Mouse (Mus musculus) urinary bladder, postnatal 4 days (tissue): Measurements from ENCODE around the gene Apex2.

ENCODE experiments used
- DNase-seq, 2 experiments: peaks; one replicate each; pipeline ENCODE4 v3.0.0; 2021 to 2022; ENCODE audit warnings: low spot score in 2 of 2

The Apex2 gene

DNA sequence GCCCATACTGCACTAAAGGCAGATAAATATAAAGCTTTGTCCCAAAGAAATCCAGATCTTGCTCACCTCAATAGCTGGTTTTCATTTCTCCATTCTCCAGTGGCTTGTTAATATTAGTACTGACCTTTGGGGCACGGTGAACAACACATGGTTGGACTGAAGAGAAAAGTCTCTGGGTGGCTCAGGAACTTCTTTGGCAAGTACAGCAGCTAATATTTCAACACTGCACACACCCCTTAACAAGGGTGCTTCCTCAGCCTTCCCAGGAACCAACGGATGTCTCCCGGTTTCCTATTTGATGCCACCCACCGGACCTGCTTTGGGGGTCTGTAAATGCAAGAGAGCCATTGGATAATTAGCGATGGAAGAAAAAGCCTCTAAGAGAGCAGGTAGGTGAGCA lies at the start of gene Apex2:
Gene Apex2 (minus strand): TSS at position 173 of the 400 bp plus-strand sequence.
- no peak for DNase-seq

DNA sequence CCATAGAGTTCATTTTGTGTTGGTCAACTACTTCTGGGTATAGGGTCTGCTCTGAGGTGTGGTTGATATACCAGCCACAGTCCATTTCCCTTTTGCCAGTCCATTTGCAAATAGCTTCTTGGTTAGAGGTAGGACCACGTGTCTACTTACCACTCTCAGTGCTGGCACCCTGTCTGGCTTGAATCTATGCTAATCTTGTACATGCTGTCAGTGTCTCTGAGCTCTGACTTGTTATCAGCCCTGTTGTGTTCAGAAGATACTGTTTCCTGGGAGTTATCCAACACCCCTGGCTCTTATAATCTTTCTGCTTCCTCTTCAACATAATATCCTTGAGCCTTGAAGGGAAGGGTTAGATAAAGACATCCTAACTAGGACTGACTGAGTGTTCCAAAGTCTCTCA lies 46.8 kb upstream of the Apex2 start:
- DNase-seq = no peak

DNA sequence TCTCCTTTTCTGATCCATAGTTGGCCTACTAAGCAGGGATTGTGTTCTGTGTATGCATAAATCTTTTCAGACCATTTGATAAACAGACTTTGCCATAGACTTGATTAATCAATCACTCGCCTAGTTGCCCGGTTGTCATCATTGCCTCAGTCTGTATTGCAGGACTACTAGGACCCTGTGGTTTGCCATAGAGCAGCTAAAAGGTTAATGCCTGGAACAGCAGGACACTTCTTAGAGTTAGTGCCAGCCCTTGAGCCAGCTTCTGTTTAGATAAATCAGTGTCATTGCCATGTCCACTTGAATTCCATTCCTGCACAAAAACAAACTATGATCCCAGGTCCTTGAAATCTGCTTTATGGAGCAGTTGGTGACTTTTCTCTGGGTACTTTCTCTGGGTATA lies 9.2 kb upstream of the Apex2 start:
- DNase-seq = no peak

DNA sequence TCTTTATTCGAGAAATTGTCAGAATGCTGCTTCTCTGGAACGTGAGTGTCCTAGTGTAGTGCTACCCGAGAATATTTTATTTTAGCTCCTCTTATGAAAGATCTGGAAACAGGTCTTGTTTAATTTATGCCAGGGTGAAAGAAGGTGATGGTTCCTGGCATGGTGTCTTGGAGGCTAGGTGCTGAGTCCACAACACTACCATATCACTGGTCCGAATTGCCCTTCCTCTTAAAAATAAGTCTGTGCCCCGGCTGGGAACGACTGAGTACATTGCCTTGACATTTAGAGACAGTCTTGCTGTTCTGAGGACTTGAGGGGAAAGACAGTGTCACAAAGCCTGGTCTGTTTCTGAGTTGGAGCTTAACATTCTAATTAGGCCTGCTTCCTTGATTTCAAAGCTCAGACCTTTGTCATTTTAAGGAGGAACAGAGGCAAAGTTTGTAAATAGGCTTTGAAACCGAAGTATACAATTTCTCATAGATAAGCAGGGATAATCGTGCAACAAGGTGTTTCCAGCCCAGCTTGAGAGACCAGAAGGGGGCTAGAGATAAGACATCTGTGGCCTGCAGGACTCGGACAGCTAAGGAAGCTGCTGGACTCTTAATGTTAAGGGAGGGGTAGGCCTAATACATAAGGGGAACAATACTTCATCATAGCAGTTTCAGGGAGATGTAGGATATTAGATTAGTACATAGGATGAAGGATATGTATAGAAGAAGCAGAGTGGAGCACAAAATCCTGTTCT lies 5.5 kb upstream of the Apex2 start:
- DNase-seq = no peak

DNA sequence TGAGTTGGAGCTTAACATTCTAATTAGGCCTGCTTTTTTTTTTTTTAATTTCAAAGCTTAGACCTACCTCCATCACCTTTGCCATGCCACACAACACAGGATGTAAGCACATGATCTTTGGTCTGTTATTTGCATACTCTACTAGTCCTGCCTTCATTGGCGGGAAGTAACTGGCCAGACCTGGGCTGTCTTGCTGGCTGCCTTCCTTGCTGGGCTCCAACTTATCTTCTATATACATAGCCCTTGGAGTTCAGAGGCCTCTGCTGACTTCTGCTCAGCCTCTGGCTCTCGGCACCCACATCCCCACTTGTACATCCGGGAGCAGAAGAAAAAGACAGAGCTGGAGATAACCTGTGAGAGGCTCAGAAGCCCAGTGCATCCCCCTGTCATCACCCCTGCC lies 4.5 kb upstream of the Apex2 start:
- DNase-seq = no peak

DNA sequence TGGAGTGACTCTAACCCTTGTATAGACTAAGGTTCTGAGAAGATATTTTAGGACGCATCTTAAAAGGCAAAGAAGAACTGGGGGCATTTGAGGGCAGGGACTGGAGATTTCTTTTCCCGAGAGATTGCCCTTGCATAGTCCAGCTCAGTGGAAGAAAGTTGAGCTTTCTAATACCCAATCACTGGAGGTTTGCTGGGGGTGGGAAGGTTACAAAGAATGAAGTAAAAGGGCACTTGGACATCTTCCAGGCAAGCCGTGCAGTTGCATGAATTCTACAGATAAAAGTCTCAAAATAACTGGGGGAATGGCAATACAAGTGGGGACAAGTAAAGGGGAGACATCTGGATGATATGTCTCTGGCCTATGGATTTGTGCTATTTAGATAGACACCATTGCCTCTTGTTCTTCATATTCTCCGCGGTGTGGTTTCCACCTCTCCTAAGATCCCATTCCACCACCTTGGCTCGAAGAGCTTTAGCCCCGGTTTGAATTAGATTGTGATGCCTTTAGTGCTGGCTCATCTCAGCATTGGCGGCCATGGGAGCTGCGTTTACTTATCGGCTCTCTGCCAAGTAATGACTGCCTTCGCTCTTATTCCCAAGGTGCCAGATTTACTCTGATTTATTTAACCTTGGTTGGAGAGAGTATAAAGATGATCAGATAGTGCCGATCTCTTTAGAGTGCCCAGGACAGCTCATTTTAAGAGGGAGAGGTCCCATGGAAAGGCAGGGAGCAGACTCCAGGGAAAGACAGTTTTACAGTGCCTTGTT lies 3.8 kb upstream of the Apex2 start:
- DNase-seq = no peak

DNA sequence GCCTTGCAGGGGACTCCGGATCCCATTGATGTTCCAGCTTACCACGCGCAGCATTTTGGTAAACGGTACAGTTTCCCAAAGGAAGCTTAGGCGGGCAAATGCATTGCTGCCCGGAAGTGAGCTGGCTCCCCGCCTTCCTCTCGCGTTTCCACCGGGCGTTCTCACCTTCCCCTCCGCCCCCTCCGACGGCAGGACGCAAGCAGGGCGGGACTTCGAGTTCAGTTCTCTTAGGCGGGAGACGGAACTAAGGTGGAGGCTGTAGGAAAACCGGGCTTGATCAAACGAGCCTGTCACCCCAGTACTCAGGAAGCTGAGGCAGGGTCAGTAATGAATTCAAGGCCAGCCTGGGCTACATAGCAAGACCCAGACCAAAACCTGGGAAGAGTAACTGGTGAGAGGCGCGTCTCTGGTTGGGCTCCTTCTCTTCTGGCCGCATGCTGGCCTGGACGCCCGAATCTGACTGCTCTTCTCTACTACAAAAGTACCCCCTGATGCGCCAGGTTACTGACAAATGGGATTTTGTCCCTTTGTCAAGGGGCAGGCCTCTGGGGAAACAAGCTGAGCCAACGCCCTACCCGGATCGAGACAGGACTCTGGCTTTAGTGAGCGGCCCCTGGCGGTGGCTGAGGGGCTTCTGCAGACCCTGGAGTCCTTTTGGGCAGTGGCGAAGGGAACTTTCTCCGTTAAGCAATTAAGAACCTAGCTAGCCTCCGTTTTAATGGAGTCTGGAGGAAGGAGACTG lies 1.5 kb downstream of the Apex2 start, which contains the start of gene Pfkfb1:
Gene Pfkfb1 (plus strand): TSS at position 207 of the 742 bp plus-strand sequence.
- peak; percentile 63 to 80 for DNase-seq

DNA sequence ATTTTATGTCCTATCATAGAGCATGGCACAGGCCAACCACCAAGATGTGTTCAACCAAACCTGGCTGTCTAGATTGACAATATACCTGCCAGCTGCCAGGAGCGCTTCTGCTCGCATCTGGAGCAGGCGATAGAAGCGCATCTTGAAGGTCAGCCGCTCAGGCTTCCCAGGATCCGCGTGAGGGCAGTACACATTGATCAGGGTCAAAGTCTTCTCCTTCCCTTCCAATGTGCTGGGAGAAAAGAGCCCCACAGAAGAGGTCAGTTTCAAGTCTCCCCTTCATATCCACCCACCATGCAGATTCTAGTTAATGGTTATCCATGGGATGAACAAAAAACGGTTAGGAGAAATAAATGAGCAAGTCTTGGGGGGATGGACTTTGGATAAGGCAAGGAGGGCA lies 4.6 kb downstream of the Apex2 start:
- DNase-seq = no peak

DNA sequence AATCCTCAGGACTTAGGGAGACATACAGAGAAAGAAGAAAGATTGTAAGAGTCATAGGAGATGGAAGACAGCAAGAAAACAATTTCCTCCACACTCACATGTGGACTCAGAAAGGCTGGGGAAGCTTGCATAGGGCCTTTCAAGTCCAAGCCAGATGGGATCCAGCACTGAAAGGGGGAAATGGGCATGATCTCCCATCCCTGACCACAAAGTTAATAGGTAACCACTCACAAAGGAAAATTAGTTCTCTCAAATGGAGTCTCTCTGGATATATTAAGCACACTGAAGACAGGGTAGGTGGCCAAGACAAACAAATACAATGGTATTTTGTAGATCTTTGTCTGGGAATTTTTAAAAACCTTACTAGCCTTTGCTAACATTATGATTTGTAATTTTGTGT lies 7.7 kb downstream of the Apex2 start:
- DNase-seq = no peak

DNA sequence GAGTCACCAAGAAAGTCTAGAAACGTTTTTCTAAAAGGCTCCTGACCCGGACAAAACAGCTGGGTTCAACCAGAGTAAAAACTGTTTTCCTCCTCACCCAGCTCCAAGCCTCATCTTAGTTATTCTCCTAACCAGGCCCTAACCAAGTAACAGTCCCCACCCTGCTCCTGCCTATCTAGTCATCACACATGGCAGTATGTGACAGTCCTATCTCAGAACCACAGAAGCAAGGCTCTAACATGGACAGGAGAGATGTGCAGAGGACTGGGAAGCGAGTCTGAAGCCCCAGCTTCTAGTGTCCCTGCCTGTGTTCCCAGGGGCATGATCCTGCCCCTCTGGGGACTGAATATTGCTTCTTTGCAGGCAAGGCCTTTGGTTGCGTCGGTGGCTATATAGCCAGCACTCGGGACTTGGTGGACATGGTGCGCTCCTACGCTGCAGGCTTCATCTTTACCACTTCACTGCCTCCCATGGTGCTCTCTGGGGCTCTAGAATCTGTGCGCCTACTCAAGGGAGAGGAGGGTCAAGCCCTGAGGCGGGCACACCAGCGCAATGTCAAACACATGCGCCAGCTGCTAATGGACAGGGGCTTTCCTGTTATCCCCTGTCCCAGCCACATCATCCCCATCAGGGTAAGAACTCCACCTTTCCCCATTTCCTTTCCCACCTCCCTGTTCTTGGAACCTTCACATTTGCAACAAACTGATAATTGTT lies 24.9 kb downstream of the Apex2 start:
- no peak for DNase-seq

DNA sequence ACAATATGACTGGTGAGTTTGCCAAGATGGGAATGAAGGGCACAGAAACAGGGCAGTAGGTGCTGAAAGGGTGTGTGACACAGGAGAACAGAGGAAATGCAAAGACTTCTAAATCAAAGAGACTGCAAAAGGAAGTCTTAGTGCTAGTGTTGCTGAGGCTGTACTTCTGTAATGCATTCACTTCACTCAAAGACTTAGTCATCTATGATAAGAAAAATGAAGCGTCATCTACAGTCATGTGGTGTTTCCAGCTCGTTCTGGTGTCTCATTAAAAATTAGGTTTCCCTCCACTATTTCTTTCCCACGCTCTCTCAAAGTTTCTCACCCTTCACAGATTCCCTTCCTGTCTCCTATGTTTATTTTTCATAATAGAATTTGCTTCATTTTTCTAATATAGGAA lies 35.6 kb downstream of the Apex2 start:
- no peak for DNase-seq

DNA sequence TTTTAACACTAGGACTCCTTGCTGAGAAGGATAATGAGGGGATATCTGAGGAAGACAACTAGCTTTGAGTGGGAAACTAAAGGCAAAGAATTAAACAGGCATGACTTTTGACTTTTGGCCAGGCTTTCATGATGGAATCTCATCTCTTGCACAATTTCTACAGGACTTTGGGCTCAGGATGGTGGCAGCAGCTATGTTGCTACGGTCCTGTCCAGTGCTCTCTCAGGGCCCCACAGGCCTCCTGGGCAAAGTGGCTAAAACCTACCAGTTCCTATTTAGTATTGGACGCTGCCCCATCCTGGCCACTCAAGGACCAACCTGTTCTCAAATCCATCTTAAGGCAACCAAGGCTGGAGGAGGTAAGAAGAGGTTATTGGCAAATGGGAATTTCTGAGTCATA lies 37.7 kb downstream of the Apex2 start:
- DNase-seq = no peak

DNA sequence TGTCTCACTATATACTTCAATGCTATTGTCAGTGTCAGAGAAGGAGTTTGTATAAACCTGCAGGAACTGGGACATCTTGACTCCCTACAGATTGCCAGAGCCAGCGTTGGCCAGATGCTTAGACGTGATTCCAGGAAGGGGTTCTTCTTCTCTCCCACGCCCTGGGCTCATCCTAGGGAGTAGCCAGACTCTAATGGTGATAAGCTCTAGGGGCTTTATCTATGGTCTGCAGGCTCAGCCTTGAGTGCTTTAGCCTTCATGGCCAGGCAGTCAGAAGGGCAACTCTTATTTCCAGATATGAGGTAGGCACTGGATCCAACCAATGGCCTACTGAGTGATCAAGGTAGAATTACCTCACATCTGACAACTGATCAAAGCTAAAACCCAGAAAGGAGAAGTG lies 40.0 kb downstream of the Apex2 start:
- no peak for DNase-seq

DNA sequence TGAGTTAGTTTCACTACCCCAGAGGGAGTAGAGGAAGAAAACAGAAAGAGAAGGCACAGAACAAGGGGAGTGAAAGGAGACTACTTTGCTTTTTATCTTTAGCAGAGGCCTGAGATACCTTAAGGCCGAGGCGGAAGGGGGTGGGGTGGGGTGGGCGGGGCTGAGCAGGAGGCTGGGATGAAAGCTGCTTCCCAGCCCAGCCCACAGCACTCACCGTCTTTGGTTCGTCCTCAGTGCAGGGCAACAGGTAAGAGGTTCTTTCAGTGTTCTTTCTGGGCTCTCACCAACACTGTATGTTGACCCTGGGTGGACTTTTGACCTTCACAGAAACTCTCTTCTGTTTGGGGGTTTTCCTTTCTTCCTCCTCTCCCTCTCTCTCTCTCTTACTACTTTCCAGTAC lies 42.4 kb downstream of the Apex2 start, which contains the start of gene Alas2:
Gene Alas2 (plus strand): TSS at position 137 of the 400 bp plus-strand sequence.
- no peak for DNase-seq

DNA sequence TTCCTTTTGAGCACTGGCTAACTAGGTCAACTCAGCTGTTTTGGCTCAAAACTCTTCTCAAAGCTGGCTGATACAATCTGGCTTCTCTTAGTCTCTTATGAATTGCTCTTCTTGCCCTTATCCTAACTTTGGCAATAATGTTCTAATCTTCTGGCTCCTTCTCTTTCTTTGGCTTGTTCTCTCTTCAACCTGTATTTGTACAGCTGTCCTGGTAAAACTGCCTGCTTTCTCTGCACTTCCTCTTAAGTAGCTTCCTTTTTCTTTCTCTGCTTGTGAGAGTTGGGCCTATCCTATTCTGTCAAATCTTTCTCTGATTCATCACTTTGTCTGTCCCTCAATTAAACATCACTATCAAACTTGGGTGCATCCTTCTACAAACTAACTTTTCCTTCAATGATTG lies 48.0 kb downstream of the Apex2 start:
- no peak for DNase-seq

DNA sequence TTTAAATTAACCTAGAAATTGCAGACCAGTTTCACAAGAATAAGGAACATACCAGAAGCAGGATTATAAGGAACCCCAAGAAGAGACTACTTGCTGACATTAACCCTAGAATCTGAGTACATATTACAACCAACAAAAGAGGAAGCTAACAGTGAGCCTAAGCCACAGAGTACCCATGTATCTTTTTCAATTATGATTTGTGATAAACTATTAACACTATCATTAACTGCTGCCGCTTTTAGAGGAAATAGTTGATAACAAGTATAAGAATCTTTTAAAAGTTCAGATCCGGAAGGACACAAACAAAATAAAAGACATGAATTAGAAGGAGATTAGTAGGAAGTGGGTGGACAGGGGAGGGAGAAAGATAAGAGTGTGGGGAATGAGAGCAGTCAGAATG lies 49.6 kb downstream of the Apex2 start:
- no peak for DNase-seq

DNA sequence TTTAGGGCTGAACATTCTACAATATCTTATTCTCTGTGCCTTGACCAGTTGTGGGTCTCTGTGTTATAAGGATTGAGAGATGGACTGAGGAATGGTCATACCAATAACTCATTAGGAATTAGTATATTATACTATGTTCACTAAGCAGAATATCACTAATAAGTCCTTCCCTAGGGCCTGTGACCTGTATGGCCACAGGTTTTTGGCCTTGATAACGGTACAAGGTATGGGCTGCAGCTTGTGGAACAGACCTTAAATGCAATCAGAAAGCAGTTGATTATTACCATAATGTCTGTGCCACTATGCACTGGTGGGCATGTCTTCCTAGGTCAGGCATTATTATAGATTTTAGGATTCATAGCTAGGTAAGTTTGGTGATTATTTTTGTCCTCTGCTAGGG lies 73.2 kb downstream of the Apex2 start:
- DNase-seq = no peak

DNA sequence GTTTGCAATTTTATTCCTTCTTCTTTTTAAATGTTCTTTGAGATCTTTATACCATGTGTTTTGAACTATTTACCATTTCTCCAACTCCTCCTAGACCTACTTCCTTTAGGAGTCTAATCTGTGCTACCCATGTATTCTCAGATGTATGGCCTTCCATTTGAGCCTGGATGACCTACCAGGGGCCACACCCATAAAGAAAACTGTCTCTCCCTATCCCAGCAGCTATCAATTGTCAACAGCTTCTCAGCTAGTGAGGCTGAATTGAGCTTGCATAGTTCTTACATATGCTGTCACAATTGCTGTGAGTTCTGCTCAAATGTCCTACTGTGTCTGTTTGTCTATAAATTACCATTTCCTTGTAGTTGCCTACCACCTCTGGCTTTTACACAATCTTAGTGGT lies 73.7 kb downstream of the Apex2 start:
- DNase-seq = no peak

DNA sequence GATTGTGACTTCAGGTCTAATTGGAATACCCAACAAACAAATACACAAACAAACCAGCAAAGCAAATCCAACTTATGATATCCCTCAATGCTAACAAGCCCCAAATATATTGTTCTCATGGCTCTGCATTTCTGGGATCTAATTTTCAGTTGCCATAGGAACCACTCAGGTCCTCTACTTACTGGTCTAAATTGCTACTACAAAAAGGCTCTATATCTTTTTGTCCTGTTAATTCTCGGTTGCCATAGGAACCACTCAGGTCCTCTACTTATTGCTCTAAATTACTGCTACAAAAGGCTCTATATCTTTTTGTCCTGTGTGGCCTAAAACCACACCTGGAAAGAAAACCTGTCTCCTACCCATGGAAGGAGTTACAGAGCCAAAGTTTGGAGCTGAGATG lies 75.5 kb downstream of the Apex2 start:
- DNase-seq = no peak

DNA sequence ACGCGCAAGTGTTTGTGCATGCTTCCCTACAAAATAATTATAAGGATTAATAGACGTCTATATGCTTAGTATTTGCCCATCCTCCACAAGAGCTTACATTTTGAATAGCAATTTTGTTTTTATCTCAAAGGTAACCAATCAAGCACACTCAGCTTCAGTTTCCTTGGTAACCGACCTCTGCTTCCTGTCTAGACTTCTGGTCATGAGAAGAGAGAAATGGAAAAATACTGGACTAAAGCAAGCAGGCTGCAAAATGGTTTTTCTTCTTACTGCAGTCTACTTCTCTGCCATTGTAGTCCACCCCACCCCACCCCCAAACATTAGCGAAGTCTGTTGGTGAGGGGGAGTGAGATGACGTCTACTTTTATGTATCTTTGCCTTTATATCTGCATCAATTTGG lies 78.4 kb downstream of the Apex2 start:
- DNase-seq = no peak

DNA sequence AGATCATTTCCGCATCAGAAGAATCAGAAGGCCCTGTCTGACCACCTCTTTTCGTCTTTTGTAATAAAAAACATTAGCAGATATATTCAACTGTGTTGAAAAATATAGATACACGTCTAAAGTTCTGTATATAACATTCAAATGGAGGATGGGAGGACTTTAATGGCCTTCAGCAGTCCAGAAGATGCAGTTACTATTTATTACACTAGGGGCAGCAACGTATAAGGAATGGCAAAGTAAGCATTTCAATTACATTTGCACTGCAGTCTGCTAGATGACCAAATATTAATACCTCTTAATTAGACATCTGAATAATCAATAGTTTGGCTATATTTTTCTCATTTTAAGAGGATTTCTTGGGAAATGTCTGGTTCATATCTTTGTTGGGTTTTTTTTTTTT lies 79.0 kb downstream of the Apex2 start:
- no peak for DNase-seq

DNA sequence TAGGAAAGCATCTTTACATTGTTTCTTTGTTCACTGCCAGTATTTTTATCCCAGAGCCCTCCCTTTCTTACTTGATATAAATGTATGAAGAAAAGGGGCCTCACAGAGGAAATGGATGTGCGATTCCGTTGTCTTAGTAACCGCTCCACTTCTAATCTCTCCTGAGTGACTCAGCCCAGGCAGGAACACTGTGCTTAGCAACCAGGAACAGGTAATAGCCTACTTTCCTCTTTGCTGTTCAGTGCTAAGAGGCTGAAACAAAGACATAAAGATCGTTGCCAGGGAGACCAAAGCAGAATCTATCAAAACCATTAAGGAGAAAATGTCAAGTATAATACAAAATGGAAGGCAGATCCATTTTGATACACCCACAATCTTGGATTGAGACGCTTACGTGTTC lies 81.0 kb downstream of the Apex2 start:
- DNase-seq = no peak
